Mouse (Mus musculus) ES-Bruce4 (cell line): ENCODE measurements around the gene Epha8. TPM values are rescaled to one million over a fixed set of nuclear protein-coding genes. Genes with fewer than 3 reads are reported as not detected.

Source experiments
- H3K27ac ChIP-seq: 2 replicates; pipeline ENCODE4 v1.5.1; 2012; ENCODE audit warnings: low read length, inconsistent platforms; ENCODE audit not compliant: insufficient read depth
- H3K27me3 ChIP-seq: 2 replicates; pipeline ENCODE4 v1.6.1; 2012; ENCODE audit warnings: mild to moderate bottlenecking, low read length, inconsistent platforms; ENCODE audit not compliant: control insufficient read depth, poor library complexity, insufficient read depth, severe bottlenecking
- H3K36me3 ChIP-seq: 2 replicates; pipeline ENCODE4 v1.6.1; 2012; ENCODE audit warnings: inconsistent platforms, mild to moderate bottlenecking, low read length, moderate library complexity; ENCODE audit not compliant: control insufficient read depth, poor library complexity, insufficient read depth, severe bottlenecking
- H3K4me1 ChIP-seq: one replicate; pipeline ENCODE4 v1.8.1; 2011; ENCODE audit warnings: low read length; ENCODE audit not compliant: control insufficient read depth, insufficient read depth
- H3K4me3 ChIP-seq: 2 replicates; pipeline ENCODE4 v1.5.1; 2011; ENCODE audit warnings: low read depth, mild to moderate bottlenecking, low read length
- H3K9ac ChIP-seq: 2 replicates; pipeline ENCODE4 v1.6.1; 2012; ENCODE audit warnings: low read depth, mild to moderate bottlenecking, inconsistent platforms; ENCODE audit not compliant: poor library complexity, severe bottlenecking
- H3K9me3 ChIP-seq: replicated peaks from 2 replicates; pipeline ENCODE4 v1.6.1; 2012; ENCODE audit warnings: mild to moderate bottlenecking, low read length, inconsistent platforms; ENCODE audit not compliant: control insufficient read depth, poor library complexity, insufficient read depth, severe bottlenecking
- CTCF ChIP-seq: IDR thresholded peaks from one replicate; pipeline ENCODE4 v1.8.1; 2011; ENCODE audit warnings: low read depth, low read length
- EP300 ChIP-seq: IDR thresholded peaks from 2 replicates; pipeline ENCODE4 v1.6.1; 2011; ENCODE audit warnings: low read depth, low read length; ENCODE audit not compliant: insufficient read depth
- POLR2A ChIP-seq: IDR thresholded peaks from one replicate; pipeline ENCODE4 v1.8.1; 2011; ENCODE audit warnings: low read length; ENCODE audit not compliant: insufficient read depth
- polyA plus RNA-seq: library from polyadenylated mRNA; stranded (reverse); fragments of >200 nt; gene quantifications from 2 replicates; pipeline ENCODE4 v1.2.4, GENCODE M21; 2011; ENCODE audit warnings: low read depth; ENCODE audit not compliant: missing spikeins, insufficient read depth, insufficient read length

The Epha8 gene
- polyA plus RNA-seq, 1 experiment = 0.72 TPM

DNA sequence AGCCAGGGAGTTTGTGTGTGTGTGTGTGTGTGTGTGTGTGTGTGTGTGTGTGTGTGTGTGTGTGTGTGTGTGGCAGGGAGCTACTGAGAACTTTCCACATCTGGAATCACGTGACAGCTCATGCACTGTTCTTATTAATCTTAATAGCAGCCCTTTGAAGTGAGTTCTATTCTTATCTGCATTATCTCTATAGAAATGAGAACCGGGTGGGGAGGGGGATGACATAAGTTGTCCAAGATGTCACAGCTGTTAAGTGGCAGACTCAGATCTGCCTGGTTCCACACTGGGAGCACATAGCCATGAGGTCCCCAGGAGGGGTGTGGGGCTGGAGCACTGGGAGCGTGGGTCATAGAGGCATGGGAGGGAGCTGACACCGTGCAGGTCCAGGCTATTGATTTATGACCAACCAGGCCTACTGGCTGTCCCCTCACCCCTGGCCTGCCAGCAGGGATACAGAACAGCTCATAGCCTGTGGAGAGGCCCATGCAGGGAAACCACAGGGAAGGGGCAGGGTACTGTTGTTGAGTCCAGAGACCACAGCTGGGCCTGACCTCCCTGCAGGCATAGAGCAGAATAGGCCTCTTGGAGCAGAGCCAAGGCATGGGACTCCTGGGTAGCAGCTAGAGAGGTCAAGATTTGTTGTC lies 5.1 kb upstream of the Epha8 start:
- Histone ChIP-seq H3K9me3 (no peaks in the 10 kb centered on the region), H3K36me3 (no peaks in the 10 kb centered on the region), H3K9ac (no peak overlapping the region), H3K27me3 (peaks cover 3% of the 10 kb centered on the region; the same call in 1 of the 2 replicates), H3K4me3 (no peak overlapping the region), H3K4me1 (no peaks in the 10 kb centered on the region), H3K27ac (no peak overlapping the region)
- TF ChIP-seq CTCF = no peak
- no peak for TF ChIP-seq EP300
- no peak for TF ChIP-seq POLR2A

GRCm38 (mm10) chr4:136960581-136960980 lies 4.0 kb upstream of the Epha8 start:
- no peak overlapping the region for H3K27ac ChIP-seq
- H3K4me3 ChIP-seq = no peak overlapping the region
- TF ChIP-seq POLR2A = no peak
- H3K27me3 ChIP-seq = peaks cover 8% of the 10 kb centered on the region; the same call in 1 of the 2 replicates
- H3K9me3 ChIP-seq = no peaks in the 10 kb centered on the region
- no peaks in the 10 kb centered on the region for H3K4me1 ChIP-seq
- H3K36me3 ChIP-seq = no peaks in the 10 kb centered on the region
- no peak overlapping the region for H3K9ac ChIP-seq

DNA sequence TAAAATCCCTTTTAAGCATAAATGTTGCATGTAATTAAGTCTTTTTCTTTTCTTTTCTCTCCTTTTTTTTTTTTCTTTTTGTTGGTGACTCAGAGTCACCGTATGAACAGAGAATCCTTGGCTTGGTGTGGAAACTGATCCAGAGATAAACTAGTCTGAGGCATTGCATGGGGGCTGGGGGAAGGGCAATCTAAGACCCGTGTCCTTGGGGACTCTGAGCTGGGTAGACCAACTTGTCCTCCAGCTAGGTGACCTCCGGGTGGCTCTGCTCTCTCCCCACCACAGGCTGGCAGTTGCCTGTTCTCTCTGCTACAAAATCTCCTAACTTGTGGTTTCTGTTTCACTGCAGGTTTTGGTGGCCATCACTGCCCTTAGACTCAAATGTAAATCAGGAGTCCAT lies 3.5 kb upstream of the Epha8 start:
- no peak for TF ChIP-seq EP300
- TF ChIP-seq POLR2A = no peak
- no peak for TF ChIP-seq CTCF
- H3K4me1 ChIP-seq = no peaks in the 10 kb centered on the region
- peaks cover 8% of the 10 kb centered on the region; the same call in 1 of the 2 replicates for H3K27me3 ChIP-seq
- no peak overlapping the region for H3K4me3 ChIP-seq
- H3K9me3 ChIP-seq = no peaks in the 10 kb centered on the region
- H3K9ac ChIP-seq = no peak overlapping the region
- no peak overlapping the region for H3K27ac ChIP-seq
- H3K36me3 ChIP-seq = no peaks in the 10 kb centered on the region

GRCm38 (mm10) chr4:136954562-136954961 lies 2.1 kb downstream of the Epha8 start:
- Histone ChIP-seq H3K36me3 (no peaks in the 10 kb centered on the region), H3K27ac (no peak overlapping the region), H3K4me3 (no peak overlapping the region), H3K9ac (no peak overlapping the region), H3K27me3 (peaks cover 8% of the 10 kb centered on the region; the same call in 1 of the 2 replicates), H3K4me1 (no peaks in the 10 kb centered on the region), H3K9me3 (no peaks in the 10 kb centered on the region)
- TF ChIP-seq POLR2A (no peak), CTCF (no peak), EP300 (no peak)

DNA sequence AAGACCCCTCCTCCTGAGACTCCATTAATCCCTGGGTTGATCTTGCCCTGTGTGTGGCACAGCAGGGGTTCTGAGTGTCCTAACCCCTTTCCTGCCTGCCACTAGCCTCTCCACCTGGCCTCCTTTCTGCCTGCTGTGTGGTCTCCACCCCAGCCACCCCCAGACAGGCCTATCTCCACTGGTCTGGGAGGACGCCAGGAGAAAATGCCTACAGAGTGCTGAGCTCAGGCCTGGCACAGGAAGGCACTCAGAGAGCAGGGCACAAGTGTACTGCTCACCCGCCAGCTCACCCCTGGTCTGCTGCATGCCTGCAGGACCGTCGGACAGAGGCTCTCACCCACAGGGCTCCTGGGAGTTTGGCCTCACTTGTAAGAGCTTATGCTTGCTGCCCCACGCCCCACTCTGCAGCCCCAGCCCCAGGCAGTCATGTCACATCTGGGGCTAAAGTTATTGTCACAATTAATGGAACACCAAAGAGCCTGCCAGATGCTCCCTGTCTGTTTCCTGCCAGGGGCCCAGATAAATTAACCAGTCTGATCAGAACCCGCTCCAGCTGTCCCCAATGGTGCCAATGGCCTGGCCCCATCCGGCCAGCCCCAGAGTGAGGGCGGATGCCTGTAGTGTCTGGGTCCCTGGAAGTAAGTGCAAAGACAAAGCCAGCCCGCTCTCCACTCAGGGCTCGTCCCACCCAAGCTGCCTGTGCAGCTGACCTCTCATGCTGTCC lies 7.2 kb downstream of the Epha8 start:
- H3K9me3 ChIP-seq = no peaks in the 10 kb centered on the region
- H3K27me3 ChIP-seq = no peaks in the 10 kb centered on the region
- no peak for TF ChIP-seq CTCF
- TF ChIP-seq POLR2A = no peak
- TF ChIP-seq EP300 = no peak
- no peak overlapping the region for H3K27ac ChIP-seq
- no peaks in the 10 kb centered on the region for H3K4me1 ChIP-seq
- H3K4me3 ChIP-seq = no peak overlapping the region
- H3K36me3 ChIP-seq = no peaks in the 10 kb centered on the region
- no peak overlapping the region for H3K9ac ChIP-seq

DNA sequence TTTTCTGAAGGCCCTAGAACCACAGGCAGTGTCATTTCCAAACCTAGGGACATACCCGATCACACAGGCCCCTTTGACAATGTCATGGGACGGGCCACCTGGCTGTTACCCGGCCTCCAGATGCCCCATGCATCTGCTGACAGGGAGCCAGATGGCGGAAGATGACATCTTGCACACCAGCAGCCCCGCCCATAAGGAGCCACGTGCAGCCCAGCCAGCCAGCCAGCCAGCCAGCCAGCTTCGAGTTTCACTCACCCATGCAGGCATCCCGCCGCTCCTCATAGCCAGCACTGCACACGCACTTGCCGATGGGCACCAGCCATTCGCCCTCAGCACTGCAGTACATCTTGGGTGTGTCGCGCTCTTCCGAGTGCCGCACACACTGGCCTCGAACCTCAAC lies 11.2 kb downstream of the Epha8 start:
- Histone ChIP-seq H3K4me3 (peak overlapping the region; percentile 41), H3K27ac (no peak overlapping the region), H3K9me3 (no peaks in the 10 kb centered on the region), H3K27me3 (no peaks in the 10 kb centered on the region), H3K36me3 (no peaks in the 10 kb centered on the region), H3K4me1 (peaks cover 2% of the 10 kb centered on the region), H3K9ac (no peak overlapping the region)
- no peak for TF ChIP-seq POLR2A
- TF ChIP-seq EP300 = no peak
- TF ChIP-seq CTCF = no peak
